Mouse (Mus musculus) megakaryocyte, embryonic 14.5 days (primary cell): ENCODE measurements at regions not wholly inside any gene's neighbourhood (a gene's known extent, or its start where the extent isn't known, plus 50 kb on each side); places are given as distances from the start of the nearest gene placed in this dataset.

ENCODE experiments used
- FLI1 ChIP-seq: IDR thresholded peaks from 2 replicates; pipeline ENCODE4 v1.6.1; 2012; ENCODE audit warnings: low read length, inconsistent platforms, mixed read lengths
- GATA1 ChIP-seq: IDR thresholded peaks from 3 replicates; pipeline ENCODE4 v1.6.1; 2012; ENCODE audit warnings: mixed read lengths, low read length, inconsistent platforms, borderline replicate concordance

DNA sequence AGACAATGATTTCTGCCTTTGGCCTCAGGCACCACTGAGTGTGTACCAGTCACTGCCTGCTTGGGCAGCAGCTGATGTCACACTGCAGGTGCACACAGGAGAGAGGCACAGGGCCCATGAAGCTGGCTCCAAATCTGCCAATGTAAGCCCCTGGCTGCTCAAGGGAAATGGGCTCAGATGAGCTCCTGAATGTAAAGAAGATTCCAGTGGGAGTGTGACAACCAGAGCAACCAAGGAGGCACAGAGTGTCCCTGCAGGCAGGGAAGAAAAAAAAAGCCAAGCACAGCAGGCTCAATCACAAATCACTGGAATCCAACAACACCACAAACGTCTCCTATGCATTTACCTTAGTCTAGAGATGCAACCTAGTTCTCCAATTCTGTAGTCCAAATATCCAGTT is 151.2 kb upstream of the Tox3 start:
- no peak for TF ChIP-seq GATA1
- no peak for TF ChIP-seq FLI1
